Mouse (Mus musculus): ENCODE data around the gene Mlst8. TPM values are rescaled to one million over a fixed set of nuclear protein-coding genes. Genes with fewer than 3 reads are reported as not detected.

Mlst8 gene
- total and polyA plus RNA-seq, 3 experiments, result 10.0 to 24.7 (median 14.0) TPM

DNA sequence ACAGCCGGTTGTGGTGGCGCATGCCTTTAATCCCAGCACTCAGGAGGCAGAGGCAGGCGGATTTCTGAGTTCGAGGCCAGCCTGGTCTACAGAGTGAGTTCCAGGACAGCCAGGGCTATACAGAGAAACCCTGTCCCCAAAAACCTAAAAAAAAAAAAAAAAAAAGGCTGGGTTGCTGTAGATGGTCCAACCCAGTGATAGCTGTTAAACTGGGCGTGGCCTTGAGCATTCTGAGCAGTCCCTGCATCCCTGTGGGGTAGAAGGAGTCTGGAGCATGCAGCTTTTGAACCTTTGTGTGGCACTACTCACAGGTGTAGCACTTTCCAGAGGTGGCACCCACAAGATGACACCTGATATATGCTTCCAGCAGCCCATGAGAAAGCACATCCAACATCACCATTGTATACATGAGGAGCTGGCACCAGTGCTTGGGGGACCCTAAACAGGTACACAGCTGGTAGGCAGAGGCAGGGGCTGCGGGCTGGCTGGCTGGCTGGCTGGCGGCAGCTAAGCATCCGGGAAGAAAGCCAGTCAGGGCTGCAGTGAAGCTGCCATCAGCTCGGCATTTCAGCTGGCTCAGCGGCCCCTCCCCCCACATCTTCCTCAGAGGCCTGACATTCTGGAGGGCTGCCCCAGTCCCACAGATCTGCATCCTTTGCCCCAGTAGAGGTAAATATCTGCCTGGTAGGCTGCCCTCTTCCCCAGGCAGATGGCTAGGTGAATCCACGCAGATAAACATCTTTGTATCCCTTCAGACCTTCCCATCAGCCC lies 6.4 kb upstream of the Mlst8 start:
- Histone ChIP-seq H3K4me3 (replicated peaks in 1 of 3; ENCODE audit: low read depth in 2 of 3, low read length in 2 of 3, poor library complexity in 1 of 3) (no peak overlapping the region), H3K9ac (ENCODE audit: insufficient read depth, low read depth) (no peak overlapping the region)
- dilution Hi-C loops (cut with MboI; ENCODE audit: extremely low pct_ligation_motif_present, extremely low pct_unique_long_range_greater_than_20kb, low sequenced_read_pairs), result no loop called here

GRCm38 (mm10) chr17:24483495-24483894 lies 4.6 kb upstream of the Mlst8 start:
- Histone ChIP-seq H3K9ac (ENCODE audit: insufficient read depth, low read depth) (no peak overlapping the region), H3K4me3 (replicated peaks in 1 of 3; ENCODE audit: low read depth in 2 of 3, low read length in 2 of 3, poor library complexity in 1 of 3) (no peak overlapping the region), H3K9me3 (replicated peaks; ENCODE audit: low read length) (no peaks in the 10 kb centered on the region), H3K36me3 (replicated peaks in 1 of 2; ENCODE audit: control insufficient read depth in 1 of 2, insufficient read depth in 1 of 2, low read length in 1 of 2) (no peaks in the 10 kb centered on the region), H3K79me2 (replicated peaks; ENCODE audit: control insufficient read depth, extremely low read depth, insufficient read depth, poor library complexity, severe bottlenecking) (no peaks in the 10 kb centered on the region), H3K27me3 (replicated peaks) (peaks cover 27% of the 10 kb centered on the region), H3K27ac (ENCODE audit: insufficient read depth, low read depth) (no peak overlapping the region), H3K4me1 (ENCODE audit: control insufficient read depth in 1 of 2, insufficient read depth in 2 of 2) (peaks cover 6 to 15% of the 10 kb centered on the region in 2 experiments; a peak in 3 of 4 replicates), H3K4me2 (ENCODE audit: insufficient read depth, low read depth, poor library complexity, severe bottlenecking) (no peak overlapping the region)
- in situ Hi-C loops (cut with MboI; ENCODE audit: low pct_ligation_motif_present, low pct_unique_long_range_greater_than_20kb, low sequenced_read_pairs), result no loop called here
- DNase-seq (ENCODE audit: extremely low read depth), result no peak
- dilution Hi-C loops (cut with MboI; ENCODE audit: extremely low pct_ligation_motif_present, extremely low pct_unique_long_range_greater_than_20kb, low sequenced_read_pairs), result no loop called here
- TF ChIP-seq ZNF384 (IDR thresholded peaks at IDR 0.05; ENCODE audit: low read depth, low read length) (no peak), JUND (conservative IDR thresholded peaks at IDR 0.05; ENCODE audit: low read depth, low read length) (no peak), EP300 (IDR thresholded peaks at IDR 0.05; ENCODE audit: low read length) (no peak), JUN (IDR thresholded peaks at IDR 0.05; ENCODE audit: insufficient read depth, low read depth, low read length) (no peak), USF1 (IDR thresholded peaks at IDR 0.05; ENCODE audit: low read depth, low read length) (no peak), CTCF (conservative IDR thresholded peaks at IDR 0.05 in 1 of 2, IDR thresholded peaks at IDR 0.05 in 1 of 2; ENCODE audit: low read depth in 2 of 2, low read length in 2 of 2) (no peak), PAX5 (IDR thresholded peaks at IDR 0.05; ENCODE audit: low read length) (no peak), ETS1 (conservative IDR thresholded peaks at IDR 0.05; ENCODE audit: low read depth, low read length) (no peak), KAT2A (IDR thresholded peaks at IDR 0.05; ENCODE audit: insufficient replicate concordance, low read length) (no peak), MAZ (IDR thresholded peaks at IDR 0.05; ENCODE audit: low read depth, low read length) (no peak), ZMIZ1 (IDR thresholded peaks at IDR 0.05; ENCODE audit: low read depth, low read length) (no peak), RCOR1 (conservative IDR thresholded peaks at IDR 0.05; ENCODE audit: low read depth, low read length) (no peak), GABPA (IDR thresholded peaks at IDR 0.05; ENCODE audit: insufficient replicate concordance, low read depth, low read length) (no peak), CHD2 (IDR thresholded peaks at IDR 0.05; ENCODE audit: low read length) (no peak), MYC (IDR thresholded peaks at IDR 0.05; ENCODE audit: low read depth, low read length) (no peak), IRF4 (IDR thresholded peaks at IDR 0.05; ENCODE audit: low read depth, low read length) (no peak), ZC3H11A (IDR thresholded peaks at IDR 0.05; ENCODE audit: low read depth, low read length) (no peak), MXI1 (IDR thresholded peaks at IDR 0.05; ENCODE audit: low read depth, low read length) (no peak), NELFE (IDR thresholded peaks at IDR 0.05; ENCODE audit: low read depth, low read length) (no peak), MEF2A (IDR thresholded peaks at IDR 0.05; ENCODE audit: borderline replicate concordance, low read depth, low read length) (no peak)

More for the DNA sequence above, 6.4 kb upstream of the Mlst8 start:
- TF ChIP-seq MYC (IDR thresholded peaks at IDR 0.05; ENCODE audit: low read depth, low read length) (no peak), BHLHE40 (IDR thresholded peaks at IDR 0.05; ENCODE audit: low read depth, low read length) (no peak), SIN3A (IDR thresholded peaks at IDR 0.05; ENCODE audit: low read length) (no peak), USF1 (IDR thresholded peaks at IDR 0.05; ENCODE audit: low read depth, low read length) (no peak), USF2 (conservative IDR thresholded peaks at IDR 0.05; ENCODE audit: low read depth, low read length) (no peak)
- H3K4me2 ChIP-seq (ENCODE audit: insufficient read depth, low read depth, poor library complexity, severe bottlenecking), result no peak overlapping the region
- DNase-seq (ENCODE audit: extremely low read depth), result no peak
- in situ Hi-C loops (cut with MboI; ENCODE audit: low pct_ligation_motif_present, low pct_unique_long_range_greater_than_20kb, low sequenced_read_pairs), result no loop called here
- H3K9me3 ChIP-seq (replicated peaks; ENCODE audit: low read length), result no peaks in the 10 kb centered on the region
- H3K27me3 ChIP-seq (replicated peaks), result peaks cover 45% of the 10 kb centered on the region
- no peaks in the 10 kb centered on the region for H3K36me3 ChIP-seq (replicated peaks in 1 of 2; ENCODE audit: control insufficient read depth in 1 of 2, insufficient read depth in 1 of 2, low read length in 1 of 2)
- no peak overlapping the region for H3K27ac ChIP-seq (ENCODE audit: insufficient read depth, low read depth)
- H3K4me1 ChIP-seq (ENCODE audit: control insufficient read depth in 1 of 2, insufficient read depth in 2 of 2), result peaks cover 6 to 9% of the 10 kb centered on the region in 2 experiments; a peak in 3 of 4 replicates
- H3K79me2 ChIP-seq (replicated peaks; ENCODE audit: control insufficient read depth, extremely low read depth, insufficient read depth, poor library complexity, severe bottlenecking), result no peaks in the 10 kb centered on the region

Measured in CH12.LX (cell line).